In genomic region chr5:148977698-148978457, GRCm38 (mm10) we compare ENCODE assay signal across 9 mouse cellular contexts. TPM values are rescaled to one million over a fixed set of nuclear protein-coding genes. Genes with fewer than 3 reads are reported as not detected.
DNase-seq lines count a peak whose midpoint lies in the region; ATAC-seq lines count a peak whose summit lies in the region.
"Had no signal": no experiment of that assay in that cellular context is flagged by ENCODE, and none has a peak within 500 bp of the region (broad histone marks: within the 10 kb centered on the region; RNA-seq: fewer than 3 reads in every experiment).

No protein-coding gene starts in this region.

- no peak overlapping the region for H3K27ac ChIP-seq in neural tube, embryonic 11.5 days (ENCODE audit: low read depth, low read length)
- H3K27ac ChIP-seq in neural tube, embryonic 15.5 days (replicated peaks) = no peak overlapping the region
- peak overlapping the region; percentile 71 for H3K27ac ChIP-seq in heart, embryonic 13.5 days (replicated peaks)
- H3K27ac ChIP-seq in limb, embryonic 15.5 days = peak overlapping the region; percentile 81
- H3K27ac ChIP-seq in stomach, embryonic 15.5 days = peak overlapping the region; percentile 72

- no peak for ATAC-seq in neural tube, embryonic 11.5 days (ENCODE audit: insufficient read depth, low FRiP score, low TSS enrichment)
- no peak for ATAC-seq in neural tube, embryonic 15.5 days (ENCODE audit: low FRiP score)
- ATAC-seq in heart, embryonic 13.5 days (ENCODE audit: extremely low read depth, insufficient number of reproducible peaks, low FRiP score, low TSS enrichment) = no peak
- no peak for ATAC-seq in limb, embryonic 15.5 days (ENCODE audit: insufficient number of reproducible peaks, low FRiP score, low TSS enrichment, low read depth)
- no peak; the same call in 1 of the 2 replicates for ATAC-seq in stomach, embryonic 15.5 days (ENCODE audit: insufficient read depth, low FRiP score, low read depth)
- no peak for ATAC-seq in megakaryocyte-erythroid progenitor cell, adult 5-6 weeks (replicated peaks; ENCODE audit: low FRiP score, low TSS enrichment, poor library complexity, severe bottlenecking)

- H3K36me3 ChIP-seq in neural tube, embryonic 11.5 days (ENCODE audit: control insufficient read depth, insufficient read depth, low read length) = no peaks in the 10 kb centered on the region
- no peaks in the 10 kb centered on the region for H3K36me3 ChIP-seq in neural tube, embryonic 15.5 days
- H3K36me3 ChIP-seq in heart, embryonic 13.5 days = no peaks in the 10 kb centered on the region
- H3K36me3 ChIP-seq in limb, embryonic 15.5 days = no peaks in the 10 kb centered on the region
- no peaks in the 10 kb centered on the region for H3K36me3 ChIP-seq in stomach, embryonic 15.5 days

- WGBS in neural tube, embryonic 11.5 days = 29% methylated on average over 14 of the region's 14 CpGs
- 24% methylated on average over 14 of the region's 14 CpGs for whole genome bisulfite sequencing in neural tube, embryonic 15.5 days
- WGBS in heart, embryonic 13.5 days = 15% methylated on average over 14 of the region's 14 CpGs
- 13% methylated on average over 14 of the region's 14 CpGs for WGBS in limb, embryonic 15.5 days
- WGBS in stomach, embryonic 15.5 days = 19% methylated on average over 14 of the region's 14 CpGs

- H3K9me3 ChIP-seq in neural tube, embryonic 11.5 days (ENCODE audit: control insufficient read depth, low read length) = no peaks in the 10 kb centered on the region
- H3K9me3 ChIP-seq in neural tube, embryonic 15.5 days (replicated peaks) = no peaks in the 10 kb centered on the region
- H3K9me3 ChIP-seq in heart, embryonic 13.5 days = no peaks in the 10 kb centered on the region
- no peaks in the 10 kb centered on the region for H3K9me3 ChIP-seq in limb, embryonic 15.5 days
- H3K9me3 ChIP-seq in stomach, embryonic 15.5 days = no peaks in the 10 kb centered on the region

- H3K4me3 ChIP-seq in neural tube, embryonic 11.5 days (ENCODE audit: low read depth, low read length) = no peak overlapping the region
- no peak overlapping the region for H3K4me3 ChIP-seq in neural tube, embryonic 15.5 days (replicated peaks)
- no peak overlapping the region for H3K4me3 ChIP-seq in heart, embryonic 13.5 days
- H3K4me3 ChIP-seq in limb, embryonic 15.5 days = no peak overlapping the region
- H3K4me3 ChIP-seq in stomach, embryonic 15.5 days (replicated peaks) = no peak overlapping the region
- H3K4me3 ChIP-seq: megakaryocyte, embryonic 14.5 days had no signal

- H3K9ac ChIP-seq in neural tube, embryonic 11.5 days (ENCODE audit: low read length) = no peak overlapping the region
- H3K9ac ChIP-seq in neural tube, embryonic 15.5 days (replicated peaks) = no peak overlapping the region
- peak overlapping the region; percentile 25 for H3K9ac ChIP-seq in heart, embryonic 13.5 days
- no peak overlapping the region for H3K9ac ChIP-seq in limb, embryonic 15.5 days
- H3K9ac ChIP-seq in stomach, embryonic 15.5 days = no peak overlapping the region

- H3K4me2 ChIP-seq in neural tube, embryonic 11.5 days (ENCODE audit: low read depth) = no peak overlapping the region
- H3K4me2 ChIP-seq in neural tube, embryonic 15.5 days = no peak overlapping the region
- H3K4me2 ChIP-seq in heart, embryonic 13.5 days = peak overlapping the region; percentile 7; the same call in 1 of the 2 replicates
- no peak overlapping the region for H3K4me2 ChIP-seq in limb, embryonic 15.5 days
- no peak overlapping the region for H3K4me2 ChIP-seq in stomach, embryonic 15.5 days

- H3K4me1 ChIP-seq in neural tube, embryonic 11.5 days (ENCODE audit: control insufficient read depth, insufficient read depth, low read length) = no peaks in the 10 kb centered on the region
- peaks cover 17% of the 10 kb centered on the region for H3K4me1 ChIP-seq in neural tube, embryonic 15.5 days
- H3K4me1 ChIP-seq in heart, embryonic 13.5 days = peaks cover 28% of the 10 kb centered on the region
- H3K4me1 ChIP-seq in limb, embryonic 15.5 days = peaks cover 25% of the 10 kb centered on the region
- H3K4me1 ChIP-seq in stomach, embryonic 15.5 days = peaks cover 20% of the 10 kb centered on the region

- no peaks in the 10 kb centered on the region for H3K27me3 ChIP-seq in neural tube, embryonic 11.5 days (ENCODE audit: control insufficient read depth, insufficient read depth, low read length)
- no peaks in the 10 kb centered on the region for H3K27me3 ChIP-seq in neural tube, embryonic 15.5 days (replicated peaks)
- H3K27me3 ChIP-seq in heart, embryonic 13.5 days (replicated peaks) = no peaks in the 10 kb centered on the region
- no peaks in the 10 kb centered on the region for H3K27me3 ChIP-seq in limb, embryonic 15.5 days
- no peaks in the 10 kb centered on the region for H3K27me3 ChIP-seq in stomach, embryonic 15.5 days (replicated peaks)

- peak; percentile 31 for DNase-seq in neural tube, embryonic 11.5 days (ENCODE audit: low spot score)
- DNase-seq in cerebellum, adult 9-11 months = no peak
- DNase-seq in left cerebral cortex, adult 9 months (ENCODE audit: low spot score in 2 of 2) = no peak

RNA-seq across cellular contexts. Expression of gene Gm42791, which starts 17.1 kb away (rescaled TPM):
- polyA plus RNA-seq in neural tube, embryonic 11.5 days (2014; fragmentation: Nextera tagmentation; extraction: Ambion mirVana) = 0.50 and 2.0 TPM in 2 replicates
- 3.4 and 5.4 TPM in 2 replicates for polyA plus RNA-seq in neural tube, embryonic 15.5 days (2015; fragmentation: Nextera tagmentation; extraction: Ambion mirVana)
- polyA plus RNA-seq in heart, embryonic 13.5 days (2015; fragmentation: Nextera tagmentation; extraction: Ambion mirVana) = 1.7 and 2.3 TPM in 2 replicates
- 1.2 and 3.7 TPM in 2 replicates for polyA plus RNA-seq in limb, embryonic 15.5 days (2015; fragmentation: Nextera tagmentation; extraction: Ambion mirVana)
- polyA plus RNA-seq in stomach, embryonic 15.5 days (2015; fragmentation: Nextera tagmentation; extraction: Ambion mirVana) = 0.67 and 0.80 TPM in 2 replicates
- total RNA-seq in megakaryocyte-erythroid progenitor cell, adult 5-6 weeks (2014; fragmentation: Nextera tagmentation) = 12.5 TPM in 1 of 2 replicates, not detected in the other
- total RNA-seq in megakaryocyte-erythroid progenitor cell, adult 5-6 weeks (2017) = 7.8 and 10.8 TPM in 2 replicates

RNA-seq across cellular contexts. Expression of gene Katnal1, which starts 48.8 kb away (rescaled TPM):
- 23.4 and 34.1 TPM in 2 replicates for polyA plus RNA-seq in neural tube, embryonic 11.5 days (2014; fragmentation: Nextera tagmentation; extraction: Ambion mirVana)
- 33.0 and 35.1 TPM in 2 replicates for polyA plus RNA-seq in neural tube, embryonic 15.5 days (2015; fragmentation: Nextera tagmentation; extraction: Ambion mirVana)
- 10.1 and 13.3 TPM in 2 replicates for polyA plus RNA-seq in heart, embryonic 13.5 days (2015; fragmentation: Nextera tagmentation; extraction: Ambion mirVana)
- 12.9 and 13.4 TPM in 2 replicates for polyA plus RNA-seq in limb, embryonic 15.5 days (2015; fragmentation: Nextera tagmentation; extraction: Ambion mirVana)
- 12.0 and 12.2 TPM in 2 replicates for polyA plus RNA-seq in stomach, embryonic 15.5 days (2015; fragmentation: Nextera tagmentation; extraction: Ambion mirVana)
- 13.0 and 19.0 TPM in 2 replicates for total RNA-seq in megakaryocyte-erythroid progenitor cell, adult 5-6 weeks (2014; fragmentation: Nextera tagmentation)
- 11.2 and 23.9 TPM in 2 replicates for total RNA-seq in megakaryocyte-erythroid progenitor cell, adult 5-6 weeks (2017)

Comparison
In these comparisons a context has a peak if more than half of its experiments do, and no peak if none do; other contexts are left out.
1. H3K27ac ChIP-seq: peak in heart, embryonic 13.5 days (single experiment), limb, embryonic 15.5 days (single experiment) and stomach, embryonic 15.5 days (single experiment); none in neural tube, embryonic 11.5 days (single experiment) and neural tube, embryonic 15.5 days (single experiment).